Mouse (Mus musculus) myocyte (in vitro differentiated cells): ENCODE measurements around the gene Pafah1b1. TPM values are rescaled to one million over a fixed set of nuclear protein-coding genes. Genes with fewer than 3 reads are reported as not detected.

Experiments used
- H3K27me3 ChIP-seq: one replicate; pipeline ENCODE4 v1.6.1; 2011; ENCODE audit not compliant: control insufficient read depth, insufficient read depth, insufficient read length
- H3K36me3 ChIP-seq: one replicate; pipeline ENCODE4 v1.6.1; 2011; ENCODE audit not compliant: control insufficient read depth, insufficient read depth
- H3K4me2 ChIP-seq: one replicate; pipeline ENCODE4 v1.6.1; 2011; ENCODE audit warnings: low read depth, control low read depth
- H3K4me3 ChIP-seq: one replicate; pipeline ENCODE4 v1.5.1; 2011; ENCODE audit warnings: mild to moderate bottlenecking, control low read depth, moderate library complexity
- H3K79me2 ChIP-seq: one replicate; pipeline ENCODE4 v1.6.1; 2011; ENCODE audit not compliant: control insufficient read depth, insufficient read depth
- H3ac ChIP-seq: one replicate; pipeline ENCODE4 v1.6.1; 2011; ENCODE audit not compliant: control insufficient read depth, insufficient read length
- CEBPB ChIP-seq: IDR thresholded peaks from 2 replicates; pipeline ENCODE4 v1.6.1; 2011; ENCODE audit warnings: mild to moderate bottlenecking, moderate library complexity; ENCODE audit not compliant: poor library complexity, insufficient read depth, severe bottlenecking
- E2F4 ChIP-seq: IDR thresholded peaks from one replicate; pipeline ENCODE4 v1.6.1; 2011; ENCODE audit warnings: mild to moderate bottlenecking, control low read depth, moderate library complexity; ENCODE audit not compliant: insufficient read depth
- MAX ChIP-seq: IDR thresholded peaks from one replicate; pipeline ENCODE4 v1.6.1; 2011; ENCODE audit warnings: low read depth, mild to moderate bottlenecking, control low read depth
- MYOD1 ChIP-seq, 3 experiments: IDR thresholded peaks; one replicate each; pipeline ENCODE4 v1.6.1; 2011; ENCODE audit warnings: control low read depth in 2 of 3, low read depth in 2 of 3, mild to moderate bottlenecking in 2 of 3, moderate library complexity in 1 of 3; ENCODE audit not compliant: insufficient read length in 2 of 3, control insufficient read depth in 1 of 3
- MYOG ChIP-seq, 3 experiments: IDR thresholded peaks; one replicate each; pipeline ENCODE4 v1.6.1; 2011; ENCODE audit warnings: control low read depth in 2 of 3, low read depth in 2 of 3, mild to moderate bottlenecking in 2 of 3; ENCODE audit not compliant: insufficient read length in 2 of 3, control insufficient read depth in 1 of 3, insufficient read depth in 1 of 3
- POLR2A ChIP-seq: IDR thresholded peaks from one replicate; pipeline ENCODE4 v1.6.1; 2011; ENCODE audit warnings: low read depth, mild to moderate bottlenecking, control low read depth, moderate library complexity; ENCODE audit not compliant: insufficient read length
- POLR2AphosphoS2 ChIP-seq: IDR thresholded peaks from one replicate; pipeline ENCODE4 v1.6.1; 2011; ENCODE audit warnings: low read depth, control low read depth; ENCODE audit not compliant: insufficient read length
- REST ChIP-seq: IDR thresholded peaks from one replicate; pipeline ENCODE4 v1.6.1; 2011; ENCODE audit warnings: mild to moderate bottlenecking, control low read depth, moderate library complexity; ENCODE audit not compliant: insufficient read depth, insufficient read length
- SRF ChIP-seq: IDR thresholded peaks from one replicate; pipeline ENCODE4 v1.6.1; 2011; ENCODE audit warnings: low read depth; ENCODE audit not compliant: control insufficient read depth, insufficient read length
- TCF12 ChIP-seq: IDR thresholded peaks from one replicate; pipeline ENCODE4 v1.6.1; 2011; ENCODE audit warnings: mild to moderate bottlenecking, control low read depth; ENCODE audit not compliant: poor library complexity, insufficient read depth, severe bottlenecking
- TCF3 ChIP-seq: IDR thresholded peaks from one replicate; pipeline ENCODE4 v1.6.1; 2011; ENCODE audit warnings: low read depth, control low read depth; ENCODE audit not compliant: insufficient read length
- USF1 ChIP-seq: IDR thresholded peaks from one replicate; pipeline ENCODE4 v1.6.1; 2011; ENCODE audit warnings: low read depth, mild to moderate bottlenecking, control low read depth, moderate library complexity
- polyA plus RNA-seq: library from polyadenylated mRNA; unstranded; fragments of >200 nt; fragmentation: generic; extraction: Trizol; gene quantifications from one replicate; pipeline ENCODE4 v1.2.1, GENCODE M21; 2012; ENCODE audit warnings: missing spikeins

Gene Pafah1b1
- polyA plus RNA-seq, 1 experiment = 32.6 TPM

GRCm38 (mm10) chr11:74655941-74656340 lies 68.5 kb downstream of the Pafah1b1 start:
- Histone ChIP-seq H3K4me3 (no peak overlapping the region), H3K79me2 (peaks cover 66% of the 10 kb centered on the region), H3K27me3 (no peaks in the 10 kb centered on the region), H3K4me2 (no peak overlapping the region), H3ac (no peak overlapping the region), H3K36me3 (peaks cover 41% of the 10 kb centered on the region)
- TF ChIP-seq MYOD1 (IDR thresholded peaks at IDR 0.05; ENCODE audit: control insufficient read depth in 1 of 3, insufficient read length in 2 of 3, low read depth in 2 of 3) = no peak

DNA sequence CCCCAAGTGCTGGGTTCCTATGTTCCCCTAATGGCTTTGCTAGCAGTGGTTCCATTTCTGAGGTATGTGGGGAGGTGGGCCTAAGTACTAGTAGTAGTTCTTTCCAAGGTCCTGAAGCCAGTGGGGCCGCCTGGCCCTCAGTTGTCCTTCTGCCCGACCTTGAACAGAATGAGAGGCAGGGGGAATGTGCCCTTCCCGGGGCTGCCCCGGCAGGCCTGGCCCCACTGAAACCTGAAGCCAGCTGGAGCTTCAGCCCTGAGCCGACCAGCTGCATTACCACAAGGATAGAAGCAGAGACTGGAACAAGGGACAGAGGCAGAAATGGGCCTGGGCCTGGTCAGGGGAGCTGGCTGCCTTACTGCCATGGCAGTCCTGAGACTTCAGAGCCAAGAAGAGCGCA lies 71.1 kb downstream of the Pafah1b1 start:
- no peak for TF ChIP-seq MAX
- TF ChIP-seq MYOD1 (IDR thresholded peaks at IDR 0.05; ENCODE audit: control insufficient read depth in 1 of 3, insufficient read length in 2 of 3, low read depth in 2 of 3) = peak in 1 of 3 experiments; percentile 28
- TF ChIP-seq MYOG (IDR thresholded peaks at IDR 0.05; ENCODE audit: control insufficient read depth in 1 of 3, insufficient read depth in 1 of 3, insufficient read length in 2 of 3, low read depth in 2 of 3) = peak in 1 of 3 experiments; percentile 70
- peaks cover 16% of the 10 kb centered on the region for H3K36me3 ChIP-seq
- H3ac ChIP-seq = no peak overlapping the region
- H3K4me3 ChIP-seq = no peak overlapping the region
- H3K27me3 ChIP-seq = no peaks in the 10 kb centered on the region
- H3K4me2 ChIP-seq = peak overlapping the region; percentile 59
- H3K79me2 ChIP-seq = peaks cover 80% of the 10 kb centered on the region

DNA sequence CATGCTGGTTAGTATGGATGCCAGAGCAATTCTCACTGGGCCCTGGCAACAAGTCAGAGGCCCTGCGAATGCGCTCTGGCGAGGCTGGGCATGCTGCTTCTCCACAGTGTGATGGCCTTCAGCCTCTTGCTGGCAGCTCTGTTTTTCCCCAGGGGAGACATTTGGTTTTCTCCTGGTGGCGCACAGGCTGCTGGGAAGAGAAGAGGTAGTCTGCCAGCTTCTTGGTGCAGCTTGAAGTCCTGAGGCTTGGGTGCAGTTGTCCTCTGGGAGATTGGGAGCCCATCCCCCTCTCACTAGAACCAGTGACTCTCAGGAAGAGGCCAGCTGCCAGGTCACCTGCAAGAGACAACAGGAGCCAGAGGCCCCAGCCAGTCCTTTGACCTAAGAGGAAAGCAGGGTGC lies 71.7 kb downstream of the Pafah1b1 start:
- Histone ChIP-seq H3K36me3 (peaks cover 11% of the 10 kb centered on the region), H3K4me2 (peak overlapping the region; percentile 59)

DNA sequence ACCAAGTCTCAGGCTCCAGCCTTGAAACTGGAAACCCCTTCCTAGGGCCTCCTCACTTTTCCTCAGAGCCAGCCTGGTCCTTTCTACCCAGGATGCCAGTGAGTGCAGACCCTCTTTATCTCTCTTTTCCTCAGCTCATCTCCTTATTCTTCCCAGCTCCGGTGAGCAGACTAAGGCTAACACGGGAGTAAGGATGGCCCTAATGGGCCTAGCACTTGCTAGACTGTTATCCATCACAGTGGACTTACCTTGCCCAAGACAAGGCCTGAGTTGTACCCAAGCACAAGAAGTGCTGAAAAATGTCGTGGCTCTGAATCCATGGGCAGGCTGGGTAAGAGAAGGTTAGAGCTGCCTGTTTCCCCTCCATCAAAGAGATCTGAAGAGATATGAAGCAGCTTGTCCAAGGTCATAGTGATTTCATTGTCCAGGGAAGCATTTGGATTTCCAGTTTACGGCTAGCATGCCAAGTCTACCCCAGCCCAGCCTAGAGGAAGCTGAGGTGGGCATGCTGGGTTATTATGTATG lies 73.8 kb downstream of the Pafah1b1 start:
- Histone ChIP-seq H3K79me2 (peaks cover 60% of the 10 kb centered on the region), H3K4me2 (peak overlapping the region; percentile 97), H3K36me3 (no peaks in the 10 kb centered on the region), H3ac (peak overlapping the region; percentile 62), H3K4me3 (peak overlapping the region; percentile 72), H3K27me3 (no peaks in the 10 kb centered on the region)
- TF ChIP-seq MYOD1 (IDR thresholded peaks at IDR 0.05; ENCODE audit: control insufficient read depth in 1 of 3, insufficient read length in 2 of 3, low read depth in 2 of 3) (no peak), TCF12 (no peak), E2F4 (no peak), REST (no peak), POLR2AphosphoS2 (no peak), CEBPB (no peak), POLR2A (no peak), MAX (no peak), USF1 (no peak), TCF3 (no peak), SRF (no peak), MYOG (IDR thresholded peaks at IDR 0.05; ENCODE audit: control insufficient read depth in 1 of 3, insufficient read depth in 1 of 3, insufficient read length in 2 of 3, low read depth in 2 of 3) (no peak)

More for the DNA sequence above, 71.7 kb downstream of the Pafah1b1 start:
- no peak overlapping the region for H3ac ChIP-seq
- H3K4me3 ChIP-seq = no peak overlapping the region
- TF ChIP-seq POLR2AphosphoS2 = no peak
- no peak for TF ChIP-seq MYOD1 (IDR thresholded peaks at IDR 0.05; ENCODE audit: control insufficient read depth in 1 of 3, insufficient read length in 2 of 3, low read depth in 2 of 3)
- no peak for TF ChIP-seq TCF12
- TF ChIP-seq MYOG (IDR thresholded peaks at IDR 0.05; ENCODE audit: control insufficient read depth in 1 of 3, insufficient read depth in 1 of 3, insufficient read length in 2 of 3, low read depth in 2 of 3) = peak in 1 of 3 experiments; percentile 49
- no peak for TF ChIP-seq E2F4
- H3K79me2 ChIP-seq = peaks cover 80% of the 10 kb centered on the region
- no peaks in the 10 kb centered on the region for H3K27me3 ChIP-seq

GRCm38 (mm10) chr11:74649647-74650551 lies 74.6 kb downstream of the Pafah1b1 start:
- no peak for TF ChIP-seq POLR2AphosphoS2
- peak in 1 of 3 experiments; percentile 0 for TF ChIP-seq MYOD1 (IDR thresholded peaks at IDR 0.05; ENCODE audit: control insufficient read depth in 1 of 3, insufficient read length in 2 of 3, low read depth in 2 of 3)
- TF ChIP-seq MYOG (IDR thresholded peaks at IDR 0.05; ENCODE audit: control insufficient read depth in 1 of 3, insufficient read depth in 1 of 3, insufficient read length in 2 of 3, low read depth in 2 of 3) = peak in 1 of 3 experiments; percentile 2
- H3K27me3 ChIP-seq = no peaks in the 10 kb centered on the region
- peak overlapping the region; percentile 72 for H3K4me3 ChIP-seq
- peaks cover 53% of the 10 kb centered on the region for H3K79me2 ChIP-seq
- peak overlapping the region; percentile 62 for H3ac ChIP-seq
- peak overlapping the region; percentile 97 for H3K4me2 ChIP-seq
- H3K36me3 ChIP-seq = no peaks in the 10 kb centered on the region
